Mouse (Mus musculus): Measurements from ENCODE around the gene Clcn6.
A peak's percentile ranks its signal among the peaks of the same experiment; 100 is the strongest.

Gene Clcn6

GRCm38 (mm10) chr4:147985205-147986132, 53.2 kb downstream of the Clcn6 start, which contains the start of gene Nppb:
Gene Nppb (plus strand): TSS chr4:147985788.
- no peak for DNase-seq

- no peak for DNase-seq
Observed at GRCm38 (mm10) chr4:147979441-147979860, 59.2 kb downstream of the Clcn6 start.

GRCm38 (mm10) chr4:147978391-147978790, 60.2 kb downstream of the Clcn6 start:
- DNase-seq = no peak

GRCm38 (mm10) chr4:147977726-147978125, 60.9 kb downstream of the Clcn6 start:
- no peak for DNase-seq

- no peak for DNase-seq
Observed at GRCm38 (mm10) chr4:147976237-147976636, 62.4 kb downstream of the Clcn6 start.

- no peak for DNase-seq
Observed at GRCm38 (mm10) chr4:147969337-147969736, 69.3 kb downstream of the Clcn6 start.

- no peak for DNase-seq
Observed at GRCm38 (mm10) chr4:147968816-147969215, 69.8 kb downstream of the Clcn6 start.

- no peak for DNase-seq
Observed at GRCm38 (mm10) chr4:147965712-147966111, 72.9 kb downstream of the Clcn6 start.

GRCm38 (mm10) chr4:147963623-147964022, 75.0 kb downstream of the Clcn6 start:
- DNase-seq = no peak

- no peak for DNase-seq
Observed at GRCm38 (mm10) chr4:147962781-147963180, 75.8 kb downstream of the Clcn6 start.

GRCm38 (mm10) chr4:147959881-147960831, 78.5 kb downstream of the Clcn6 start:
- peak; percentile 35 for DNase-seq

GRCm38 (mm10) chr4:147957141-147957540, 81.5 kb downstream of the Clcn6 start:
- DNase-seq = no peak

Data from right cerebral cortex, adult 18-20 months (tissue).